Mouse (Mus musculus): ENCODE measurements at regions not wholly inside any gene's neighbourhood (a gene's known extent, or its start where the extent isn't known, plus 50 kb on each side); places are given as distances from the start of the nearest gene placed in this dataset.

GRCm38 (mm10) chr3:118445360-118445759, 116.6 kb upstream of the Dpyd start:
- no peak for ATAC-seq (ENCODE audit: low read depth)
- no peak overlapping the region for H3K9ac ChIP-seq
- no peaks in the 10 kb centered on the region for H3K36me3 ChIP-seq
- H3K4me3 ChIP-seq: no peak overlapping the region
- no peak overlapping the region for H3K4me2 ChIP-seq
- peaks cover 8% of the 10 kb centered on the region for H3K4me1 ChIP-seq (replicated peaks)
- no peaks in the 10 kb centered on the region for H3K9me3 ChIP-seq
- H3K27ac ChIP-seq (replicated peaks): no peak overlapping the region
- H3K27me3 ChIP-seq: no peaks in the 10 kb centered on the region
- WGBS: 62% methylated on average over 4 of the region's 4 CpGs

GRCm38 (mm10) chr3:118459636-118460035, 102.3 kb upstream of the Dpyd start:
- H3K9ac ChIP-seq: no peak overlapping the region
- 71% methylated on average over 2 of the region's 2 CpGs for WGBS
- H3K4me3 ChIP-seq: no peak overlapping the region
- no peak for ATAC-seq (ENCODE audit: low read depth)
- no peaks in the 10 kb centered on the region for H3K4me1 ChIP-seq (replicated peaks)
- H3K36me3 ChIP-seq: no peaks in the 10 kb centered on the region
- H3K4me2 ChIP-seq: no peak overlapping the region
- no peaks in the 10 kb centered on the region for H3K9me3 ChIP-seq
- H3K27me3 ChIP-seq: no peaks in the 10 kb centered on the region
- H3K27ac ChIP-seq (replicated peaks): no peak overlapping the region

GRCm38 (mm10) chr3:118465611-118466010, 96.3 kb upstream of the Dpyd start:
- Histone ChIP-seq H3K4me2 (no peak overlapping the region), H3K9me3 (no peaks in the 10 kb centered on the region), H3K4me3 (no peak overlapping the region), H3K9ac (no peak overlapping the region), H3K36me3 (no peaks in the 10 kb centered on the region), H3K27me3 (no peaks in the 10 kb centered on the region), H3K4me1 (replicated peaks) (0 out of 2 replicates have a peak, but pooled peaks cover 3% of the 10 kb centered on the region), H3K27ac (replicated peaks) (no peak overlapping the region)
- WGBS: 91% methylated on average over 2 of the region's 2 CpGs
- no peak for ATAC-seq (ENCODE audit: low read depth)

GRCm38 (mm10) chr3:118472215-118472799, 89.6 kb upstream of the Dpyd start:
- Histone ChIP-seq H3K9me3 (no peaks in the 10 kb centered on the region), H3K4me3 (no peak overlapping the region), H3K4me1 (replicated peaks) (peaks cover 12% of the 10 kb centered on the region), H3K4me2 (no peak overlapping the region), H3K9ac (no peak overlapping the region), H3K36me3 (no peaks in the 10 kb centered on the region), H3K27ac (replicated peaks) (no peak overlapping the region), H3K27me3 (no peaks in the 10 kb centered on the region)
- 44% methylated on average over 10 of the region's 10 CpGs for WGBS
- no peak for ATAC-seq (ENCODE audit: low read depth)

- no peak overlapping the region for H3K4me2 ChIP-seq
- ATAC-seq (ENCODE audit: low read depth): no peak
- no peaks in the 10 kb centered on the region; the same call in 1 of the 2 replicates for H3K4me1 ChIP-seq (replicated peaks)
- H3K4me3 ChIP-seq: no peak overlapping the region
- 88% methylated on average over 8 of the region's 8 CpGs for WGBS
- H3K36me3 ChIP-seq: no peaks in the 10 kb centered on the region
- no peak overlapping the region for H3K27ac ChIP-seq (replicated peaks)
- no peaks in the 10 kb centered on the region for H3K27me3 ChIP-seq
- no peaks in the 10 kb centered on the region for H3K9me3 ChIP-seq
- H3K9ac ChIP-seq: no peak overlapping the region
Observed at GRCm38 (mm10) chr3:118478065-118478464, 83.9 kb upstream of the Dpyd start.

- WGBS: 72% methylated on average over 8 of the region's 8 CpGs
- no peaks in the 10 kb centered on the region for H3K4me1 ChIP-seq (replicated peaks)
- H3K27me3 ChIP-seq: no peaks in the 10 kb centered on the region
- H3K27ac ChIP-seq (replicated peaks): no peak overlapping the region
- no peak overlapping the region for H3K4me3 ChIP-seq
- no peak for ATAC-seq (ENCODE audit: low read depth)
- no peak overlapping the region for H3K4me2 ChIP-seq
- no peaks in the 10 kb centered on the region for H3K9me3 ChIP-seq
- no peaks in the 10 kb centered on the region for H3K36me3 ChIP-seq
- H3K9ac ChIP-seq: no peak overlapping the region
Observed at GRCm38 (mm10) chr3:118480515-118481248, 81.2 kb upstream of the Dpyd start.

GRCm38 (mm10) chr3:118485966-118486365, 76.0 kb upstream of the Dpyd start:
- Histone ChIP-seq H3K9me3 (no peaks in the 10 kb centered on the region), H3K27me3 (no peaks in the 10 kb centered on the region), H3K4me3 (no peak overlapping the region), H3K27ac (replicated peaks) (no peak overlapping the region), H3K4me2 (no peak overlapping the region), H3K4me1 (replicated peaks) (no peaks in the 10 kb centered on the region), H3K9ac (no peak overlapping the region), H3K36me3 (no peaks in the 10 kb centered on the region)
- ATAC-seq (ENCODE audit: low read depth): no peak
- WGBS: 74% methylated on average over 2 of the region's 2 CpGs

GRCm38 (mm10) chr3:118487408-118487807, 74.5 kb upstream of the Dpyd start:
- Histone ChIP-seq H3K9ac (no peak overlapping the region), H3K27me3 (no peaks in the 10 kb centered on the region), H3K36me3 (no peaks in the 10 kb centered on the region), H3K4me1 (replicated peaks) (no peaks in the 10 kb centered on the region), H3K9me3 (no peaks in the 10 kb centered on the region), H3K4me3 (no peak overlapping the region), H3K27ac (replicated peaks) (no peak overlapping the region), H3K4me2 (no peak overlapping the region)
- 55% methylated on average over 8 of the region's 8 CpGs for WGBS
- no peak for ATAC-seq (ENCODE audit: low read depth)

GRCm38 (mm10) chr3:118491101-118491500, 70.8 kb upstream of the Dpyd start:
- WGBS: 89% methylated on average over 1 of the region's 1 CpGs
- H3K9me3 ChIP-seq: no peaks in the 10 kb centered on the region
- no peaks in the 10 kb centered on the region for H3K4me1 ChIP-seq (replicated peaks)
- H3K36me3 ChIP-seq: no peaks in the 10 kb centered on the region
- no peak overlapping the region for H3K4me2 ChIP-seq
- no peak overlapping the region for H3K9ac ChIP-seq
- ATAC-seq (ENCODE audit: low read depth): no peak
- no peak overlapping the region for H3K27ac ChIP-seq (replicated peaks)
- H3K27me3 ChIP-seq: no peaks in the 10 kb centered on the region
- H3K4me3 ChIP-seq: no peak overlapping the region

GRCm38 (mm10) chr3:118491871-118492270, 70.1 kb upstream of the Dpyd start:
- Histone ChIP-seq H3K9ac (no peak overlapping the region), H3K27ac (replicated peaks) (no peak overlapping the region), H3K4me3 (no peak overlapping the region), H3K9me3 (no peaks in the 10 kb centered on the region), H3K36me3 (no peaks in the 10 kb centered on the region), H3K4me1 (replicated peaks) (no peaks in the 10 kb centered on the region), H3K27me3 (no peaks in the 10 kb centered on the region), H3K4me2 (no peak overlapping the region)
- no peak for ATAC-seq (ENCODE audit: low read depth)
- whole genome bisulfite sequencing: 90% methylated on average over 5 of the region's 5 CpGs

- no peaks in the 10 kb centered on the region for H3K9me3 ChIP-seq
- H3K4me1 ChIP-seq (replicated peaks): no peaks in the 10 kb centered on the region
- H3K27me3 ChIP-seq: no peaks in the 10 kb centered on the region
- ATAC-seq (ENCODE audit: low read depth): no peak
- H3K27ac ChIP-seq (replicated peaks): no peak overlapping the region
- no peak overlapping the region for H3K9ac ChIP-seq
- 90% methylated on average over 1 of the region's 1 CpGs for WGBS
- no peak overlapping the region for H3K4me3 ChIP-seq
- H3K36me3 ChIP-seq: no peaks in the 10 kb centered on the region
- H3K4me2 ChIP-seq: no peak overlapping the region
Observed at GRCm38 (mm10) chr3:118494611-118495010, 67.3 kb upstream of the Dpyd start.

- no peak overlapping the region for H3K27ac ChIP-seq (replicated peaks)
- no peak for ATAC-seq (ENCODE audit: low read depth)
- no peaks in the 10 kb centered on the region for H3K4me1 ChIP-seq (replicated peaks)
- H3K27me3 ChIP-seq: no peaks in the 10 kb centered on the region
- no peaks in the 10 kb centered on the region for H3K9me3 ChIP-seq
- no peak overlapping the region for H3K9ac ChIP-seq
- no peak overlapping the region for H3K4me2 ChIP-seq
- no peak overlapping the region for H3K4me3 ChIP-seq
- H3K36me3 ChIP-seq: no peaks in the 10 kb centered on the region
- 22% methylated on average over 4 of the region's 4 CpGs for WGBS
Observed at GRCm38 (mm10) chr3:118500234-118500633, 61.7 kb upstream of the Dpyd start.

Data from neural tube, embryonic 13.5 days (tissue).